Mouse (Mus musculus): Measurements from ENCODE around the gene Spns3.

The Spns3 gene

DNA sequence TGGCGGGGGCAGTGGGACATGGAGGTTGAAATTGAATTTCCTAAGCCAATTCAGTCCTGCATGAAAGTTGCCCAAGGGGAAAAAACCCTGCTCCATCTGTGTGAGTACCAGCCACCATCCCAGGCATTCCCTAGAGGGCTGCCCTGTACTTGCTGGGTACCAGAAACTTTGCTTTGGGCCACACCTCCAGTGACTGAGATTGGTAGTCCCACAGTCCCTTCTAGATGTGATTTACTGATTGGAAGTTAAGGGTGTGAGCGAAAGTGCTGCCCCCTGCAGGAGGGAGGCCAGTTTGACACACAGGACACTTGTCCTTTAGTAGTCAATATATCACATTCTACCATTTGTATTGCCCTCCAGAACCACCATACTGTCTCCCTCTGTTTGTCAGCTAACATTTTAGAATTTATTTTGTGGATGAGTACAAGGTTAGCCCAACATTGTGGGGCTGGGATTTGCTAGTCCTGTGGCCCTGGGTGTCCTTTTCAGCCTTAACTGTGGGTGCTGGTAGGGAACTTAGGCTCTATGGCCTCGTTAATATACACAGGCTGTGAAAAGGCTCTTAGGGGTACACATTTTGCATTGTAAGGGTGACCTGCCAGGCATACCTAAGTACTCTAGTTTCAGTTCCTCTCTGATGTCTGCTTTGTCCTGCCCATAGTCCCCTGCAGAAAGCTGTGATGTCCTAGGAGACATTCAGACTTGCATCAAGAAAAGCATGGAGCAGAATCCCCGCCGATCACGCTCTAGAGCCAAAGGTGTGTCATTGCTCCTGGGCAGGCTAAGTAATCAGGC lies 103.8 kb downstream of the Spns3 start:
- DNase-seq, result peak; percentile 57
